Mouse (Mus musculus) heart, adult 2 months (tissue): ENCODE results near the gene Ceacam16.

Experiments
- CTCF ChIP-seq: fragments of 200-600 bp; IDR thresholded peaks from 2 replicates; pipeline ENCODE4 v1.8.1; 2022; ENCODE audit warnings: antibody characterized with exemption, mild to moderate bottlenecking, moderate library complexity
- POLR2A ChIP-seq: fragments of 200-500 bp; IDR thresholded peaks from 2 replicates; pipeline ENCODE4 v1.6.1; 2011; ENCODE audit warnings: mild to moderate bottlenecking, low read depth, low read length, control low read depth; ENCODE audit not compliant: insufficient read depth

GRCm38 (mm10) chr7:19867751-19868399 lies 6.8 kb upstream of the Ceacam16 start:
- TF ChIP-seq POLR2A, result no peak
- TF ChIP-seq CTCF, result no peak
